Mouse (Mus musculus): ENCODE measurements at regions not wholly inside any gene's neighbourhood (a gene's known extent, or its start where the extent isn't known, plus 50 kb on each side); places are given as distances from the start of the nearest gene placed in this dataset.

- no peak for DNase-seq (ENCODE audit: low spot score in 2 of 2)
Observed at GRCm38 (mm10) chr8:11979056-11979455, 138.8 kb downstream of the Tex29 start.

- no peak for DNase-seq (ENCODE audit: low spot score in 2 of 2)
Observed at GRCm38 (mm10) chr8:11981458-11981857, 141.2 kb downstream of the Tex29 start.

DNA sequence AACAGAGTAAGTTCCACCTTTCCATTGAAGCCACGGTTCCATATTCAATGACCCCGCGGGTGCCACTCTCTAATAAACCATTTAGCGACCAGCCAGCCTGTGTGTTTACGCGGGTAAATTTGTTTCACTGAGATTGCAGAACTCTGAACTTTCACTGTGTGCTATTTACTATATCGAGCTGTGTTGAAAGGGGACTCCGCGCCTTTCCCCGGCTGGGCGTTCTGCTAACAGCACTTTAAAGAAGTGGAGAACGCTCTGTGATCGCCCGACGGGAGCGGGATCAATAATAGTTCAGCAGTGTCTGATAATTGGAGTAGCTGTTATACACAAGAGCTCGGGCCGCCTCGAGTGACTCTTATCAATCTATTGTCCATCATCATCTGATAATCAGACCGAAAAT, 149.8 kb downstream of the Tex29 start:
- no peak for DNase-seq (ENCODE audit: low spot score in 2 of 2)

GRCm38 (mm10) chr8:11999736-12000458, 159.6 kb downstream of the Tex29 start:
- DNase-seq (ENCODE audit: low spot score in 2 of 2) = peak; percentile 30 to 72

GRCm38 (mm10) chr8:12000459-12000789, 160.2 kb downstream of the Tex29 start:
- DNase-seq (ENCODE audit: low spot score in 2 of 2) = no peak

- DNase-seq (ENCODE audit: low spot score in 2 of 2) = no peak
Observed at GRCm38 (mm10) chr8:12004241-12004640, 164.0 kb downstream of the Tex29 start.

GRCm38 (mm10) chr8:12012769-12013168, 172.5 kb downstream of the Tex29 start:
- no peak for DNase-seq (ENCODE audit: low spot score in 2 of 2)

GRCm38 (mm10) chr8:12017750-12018149, 177.5 kb downstream of the Tex29 start:
- no peak for DNase-seq (ENCODE audit: low spot score in 2 of 2)

GRCm38 (mm10) chr8:12019272-12019671, 179.0 kb downstream of the Tex29 start:
- no peak for DNase-seq (ENCODE audit: low spot score in 2 of 2)

- no peak for DNase-seq (ENCODE audit: low spot score in 2 of 2)
Observed at GRCm38 (mm10) chr8:12023669-12024390, 183.6 kb downstream of the Tex29 start.

DNA sequence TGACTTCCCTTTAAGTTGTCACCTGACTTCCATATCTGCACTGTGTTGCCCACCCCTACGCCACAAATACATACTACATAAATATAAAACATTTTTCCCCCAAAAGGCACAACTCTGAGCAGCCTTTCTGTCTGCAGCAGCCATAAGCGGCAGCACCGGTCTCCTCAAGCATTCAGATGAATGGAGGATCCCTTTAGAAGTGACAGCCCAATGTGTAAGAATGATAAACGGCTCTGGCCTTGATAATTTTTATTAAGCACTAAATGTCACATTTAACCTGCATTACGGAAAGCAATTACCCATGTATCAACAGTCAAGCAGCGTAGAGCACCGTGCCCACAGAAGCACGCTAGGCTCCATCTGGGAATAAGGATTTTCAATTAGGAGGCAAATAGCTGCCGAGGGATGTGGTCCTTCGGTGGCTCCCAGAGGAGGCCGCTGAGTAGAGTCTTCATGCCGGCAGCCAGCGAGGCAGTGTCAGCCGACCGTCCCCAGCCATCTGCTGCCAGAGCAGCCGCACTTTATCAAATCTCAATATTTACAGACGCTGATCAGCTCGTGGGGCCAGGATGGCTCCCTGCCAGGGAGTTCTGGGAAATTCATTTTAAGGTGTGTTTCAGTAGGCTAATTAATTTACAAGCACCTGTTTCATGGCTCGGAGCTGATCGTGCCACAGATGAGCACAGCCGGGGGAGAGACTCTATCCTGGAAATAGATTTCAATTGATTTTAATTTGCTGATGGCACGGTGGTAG, 190.3 kb downstream of the Tex29 start:
- no peak for DNase-seq (ENCODE audit: low spot score in 2 of 2)

DNA sequence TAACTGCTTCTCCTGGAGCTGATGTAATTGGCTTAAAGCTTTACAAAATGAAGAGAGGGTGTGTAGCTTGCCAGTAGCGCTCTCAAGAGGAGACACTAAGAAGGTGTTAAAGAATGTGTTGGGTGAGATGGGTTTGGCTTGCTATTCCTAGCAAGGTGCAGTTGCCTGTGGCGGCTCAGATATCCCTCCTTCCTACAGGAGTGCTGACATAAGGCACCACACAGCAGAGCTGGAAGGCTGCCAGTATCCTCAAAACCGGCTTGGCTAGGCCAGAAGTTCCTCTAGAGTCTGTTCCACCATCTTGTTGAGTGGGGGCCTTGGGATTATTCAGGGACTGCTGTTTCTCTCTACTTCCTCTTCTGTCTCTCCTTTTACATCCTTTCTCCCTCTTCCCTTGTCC, 191.5 kb downstream of the Tex29 start:
- peak in 1 of 2 experiments; percentile 17 for DNase-seq (ENCODE audit: low spot score in 2 of 2)

DNA sequence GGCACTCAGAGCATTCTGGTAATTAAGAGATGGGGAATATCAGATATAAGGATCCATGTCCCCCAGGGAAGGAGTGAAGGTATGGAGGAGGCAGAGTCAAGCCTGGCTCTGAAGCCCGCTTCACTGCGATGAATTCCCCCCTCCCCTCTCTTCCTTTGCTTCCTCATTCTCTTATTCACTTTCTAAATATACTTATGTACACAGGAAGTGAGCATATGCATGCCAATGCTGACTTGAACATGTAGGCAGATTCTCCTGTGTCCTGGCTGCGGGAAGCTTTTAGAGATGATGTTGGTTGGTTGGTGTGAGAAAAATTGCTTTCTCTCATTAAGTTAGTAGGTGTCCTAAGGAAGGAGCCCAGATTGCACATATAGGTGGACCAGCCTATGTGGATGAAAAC, 192.1 kb downstream of the Tex29 start:
- DNase-seq (ENCODE audit: low spot score in 2 of 2) = no peak

GRCm38 (mm10) chr8:12036349-12036748, 196.1 kb downstream of the Tex29 start:
- DNase-seq (ENCODE audit: low spot score in 2 of 2) = no peak

DNA sequence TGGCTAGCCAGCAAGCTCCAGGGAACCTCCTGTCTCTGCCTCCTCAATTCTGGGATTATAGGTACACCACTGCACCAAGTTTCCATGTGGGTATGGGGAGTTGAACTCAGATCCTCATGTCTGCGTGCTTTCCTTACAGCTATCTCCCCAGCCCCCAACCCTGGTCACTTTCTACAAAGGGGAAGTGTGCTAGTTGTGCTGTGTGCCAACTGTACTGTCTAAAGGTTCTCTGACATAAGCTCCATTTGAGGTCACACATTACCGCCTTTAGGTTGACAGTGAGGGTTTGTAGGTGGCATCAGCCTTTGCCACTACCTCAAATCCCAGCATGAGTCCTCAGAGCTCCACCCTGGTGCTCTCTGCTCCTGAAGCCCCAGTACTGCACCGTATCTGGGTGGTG, 200.7 kb downstream of the Tex29 start:
- DNase-seq (ENCODE audit: low spot score in 2 of 2) = no peak

- no peak for DNase-seq (ENCODE audit: low spot score in 2 of 2)
Observed at GRCm38 (mm10) chr8:12041662-12042061, 201.4 kb downstream of the Tex29 start.

- no peak for DNase-seq (ENCODE audit: low spot score in 2 of 2)
Observed at GRCm38 (mm10) chr8:12050841-12051240, 210.6 kb downstream of the Tex29 start.

- no peak for DNase-seq (ENCODE audit: low spot score in 2 of 2)
Observed at GRCm38 (mm10) chr8:12051357-12051756, 211.1 kb downstream of the Tex29 start.

- DNase-seq (ENCODE audit: low spot score in 2 of 2) = no peak
Observed at GRCm38 (mm10) chr8:12055931-12056330, 215.7 kb downstream of the Tex29 start.

DNA sequence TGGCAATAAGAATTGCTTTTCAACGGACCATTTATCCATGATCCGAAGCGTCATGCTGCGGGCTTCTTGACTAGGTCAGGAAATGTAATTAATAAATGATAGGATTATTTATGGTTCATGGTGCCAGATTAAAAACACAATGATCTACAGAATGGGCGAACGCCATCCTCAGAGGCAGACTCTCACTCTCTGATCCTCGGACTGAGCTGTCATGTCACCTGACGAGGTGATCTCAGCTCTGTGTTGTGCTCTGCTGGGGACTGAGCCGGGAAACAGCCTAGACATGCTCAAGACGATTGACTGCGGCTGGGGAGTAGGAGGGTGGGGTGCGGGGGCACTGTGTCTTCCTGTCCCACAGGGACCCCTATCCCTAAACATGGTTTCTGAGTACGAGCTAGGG, 217.4 kb upstream of the A230072I06Rik start:
- no peak for DNase-seq (ENCODE audit: low spot score in 2 of 2)

GRCm38 (mm10) chr8:12062710-12063109, 215.9 kb upstream of the A230072I06Rik start:
- DNase-seq (ENCODE audit: low spot score in 2 of 2) = no peak

GRCm38 (mm10) chr8:12064664-12065063, 214.0 kb upstream of the A230072I06Rik start:
- DNase-seq (ENCODE audit: low spot score in 2 of 2) = no peak

DNA sequence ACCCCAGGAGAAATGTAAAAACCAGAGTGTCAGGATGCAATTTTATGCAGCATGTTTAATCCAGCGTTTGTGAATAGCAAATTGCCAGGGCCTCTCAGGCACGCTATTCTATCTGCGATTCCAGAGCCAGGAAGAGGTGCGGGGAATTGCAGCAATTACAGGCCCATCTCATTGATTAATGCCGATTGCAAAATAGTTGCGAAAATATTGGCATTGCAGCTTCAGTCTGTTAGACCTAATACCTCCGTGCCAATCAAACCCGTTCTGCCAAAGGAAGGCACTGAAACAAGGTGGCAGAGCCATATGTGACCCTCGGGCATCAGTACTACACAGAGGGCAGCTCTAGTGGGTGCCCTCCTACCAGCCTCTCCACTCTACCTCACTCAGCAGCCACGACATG, 212.2 kb upstream of the A230072I06Rik start:
- no peak for DNase-seq (ENCODE audit: low spot score in 2 of 2)

Measured in frontal cortex, postnatal 10 days (tissue).